Mouse (Mus musculus) Patski (cell line): ENCODE results near the gene Zfp526. TPM values are rescaled to one million over a fixed set of nuclear protein-coding genes. Genes with fewer than 3 reads are reported as not detected.

Source experiments
- ATAC-seq: fragments of 100-300 bp; one replicate; pipeline ENCODE4 v1.8.0; 2021
- CTCF ChIA-PET: fragments of 350-600 bp; sonication (Branson Sonifier 250); formaldehyde crosslinking; loops from one replicate; lab custom pipeline; 2022; ENCODE audit warnings: inconsistent platforms; lab: Charles Lee
- POLR2A ChIA-PET: fragments of 350-600 bp; sonication (Branson Sonifier 250); formaldehyde crosslinking; loops from one replicate; lab custom pipeline; 2022; ENCODE audit warnings: antibody characterized with exemption, inconsistent platforms; lab: Charles Lee
- DNase-seq: peaks from one replicate; pipeline ENCODE4 v3.0.0-alpha.2; 2011; ENCODE audit warnings: low read depth, low spot score
- H3K27me3 ChIP-seq: fragments of 371-371 bp; one replicate; pipeline ENCODE4 v1.5.1; 2021
- CTCF ChIP-seq: fragments of 100-300 bp; IDR thresholded peaks from one replicate; pipeline ENCODE4 v1.5.1; 2021
- in situ Hi-C: fragments of 300-500 bp; cut with MboI; formaldehyde crosslinking; loops from 3 replicates; pipeline ENCODE4 v1.11.1; 2018; ENCODE audit warnings: low pct_unique_long_range_greater_than_20kb, mixed read lengths
- polyA plus RNA-seq: library from polyadenylated mRNA; unstranded; gene quantifications from one replicate; pipeline ENCODE4 v1.2.3, GENCODE M21; 2021

Gene Zfp526
- polyA plus RNA-seq, 1 experiment from 2014 or later = 7.6 TPM

DNA sequence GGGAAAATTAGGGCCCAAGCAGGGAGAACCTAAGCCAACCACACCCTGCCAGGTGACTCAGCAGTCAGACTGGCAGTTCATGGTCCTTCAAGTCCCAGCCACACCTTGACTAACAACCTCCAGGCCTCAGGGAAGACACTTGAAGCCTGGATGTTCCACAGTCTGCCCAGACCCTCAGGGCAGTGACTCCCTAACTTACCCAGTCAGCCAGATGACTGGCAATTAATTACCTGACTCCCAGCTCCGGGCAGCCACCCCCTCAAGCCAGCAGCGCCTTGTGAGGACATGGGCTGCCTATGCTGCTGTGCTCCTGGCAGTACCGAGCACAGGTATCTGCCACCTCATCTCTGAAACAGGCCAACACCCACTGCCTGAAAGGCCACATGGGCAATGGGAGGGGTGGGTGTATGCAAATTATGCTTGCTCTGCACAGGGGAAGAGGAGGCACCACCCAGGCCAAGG is 12.0 kb upstream of the Zfp526 start:
- POLR2A ChIA-PET = interaction anchor here (1.4 kb wide), 1 partner anchor 15 kb away, joined by 3 read pairs; no protein-coding TSS in a partner anchor

DNA sequence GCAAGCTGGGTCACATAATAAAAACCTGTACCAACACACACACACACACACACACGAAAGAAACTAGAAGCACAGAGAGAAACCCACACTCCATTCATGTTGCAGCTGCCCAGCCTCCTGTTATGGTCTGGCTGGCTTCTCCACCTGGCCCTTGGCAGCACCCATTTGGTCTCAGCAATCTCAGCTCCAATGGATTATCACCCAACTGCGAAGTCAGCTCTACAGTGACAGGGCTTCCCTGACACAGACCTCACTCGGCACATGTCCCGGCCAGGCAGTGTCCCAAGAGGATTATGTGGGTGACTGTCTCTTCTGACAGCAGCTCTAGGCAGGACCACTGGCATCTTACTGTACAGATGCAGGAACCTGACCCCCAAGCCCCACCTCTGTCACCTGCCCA is 10.7 kb upstream of the Zfp526 start:
- DNase-seq (no peak), ATAC-seq (no peak)
- no peaks in the 10 kb centered on the region for H3K27me3 ChIP-seq
- no peak for TF ChIP-seq CTCF
- CTCF ChIA-PET = no interaction called here
- POLR2A ChIA-PET = no interaction called here
- in situ Hi-C loops = no loop called here

More for the DNA sequence above, 12.0 kb upstream of the Zfp526 start:
- CTCF ChIA-PET = interaction anchor here (0.6 kb wide), 1 partner anchor 373 kb away, joined by 3 read pairs; no protein-coding TSS in a partner anchor
- H3K27me3 ChIP-seq = no peaks in the 10 kb centered on the region
- ATAC-seq (no peak), DNase-seq (no peak)
- in situ Hi-C loops = no loop called here
- no peak for TF ChIP-seq CTCF

DNA sequence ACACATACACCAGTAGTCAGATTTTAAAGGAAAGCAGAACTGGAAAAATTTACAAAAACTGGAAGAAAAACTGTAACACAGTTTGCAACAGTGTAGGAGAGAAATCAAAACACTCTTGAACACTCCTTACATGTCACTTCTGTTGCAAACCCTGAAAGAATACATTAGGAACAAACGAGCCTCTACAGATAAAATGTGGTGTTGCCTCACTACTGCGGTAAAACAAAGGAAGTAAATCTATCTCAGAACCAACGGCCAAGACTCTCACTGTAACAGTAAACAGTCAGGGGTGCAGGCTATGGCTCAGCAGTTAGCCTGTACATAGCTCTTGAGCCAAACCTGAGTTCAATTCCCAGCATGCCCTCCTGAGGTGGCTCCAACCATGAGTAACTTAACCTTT is 8.1 kb upstream of the Zfp526 start:
- H3K27me3 ChIP-seq = no peaks in the 10 kb centered on the region
- no peak for TF ChIP-seq CTCF
- ATAC-seq = no peak
- CTCF ChIA-PET = interaction anchor here (1.4 kb wide), 1 partner anchor 13 kb away, joined by 3 read pairs; no protein-coding TSS in a partner anchor
- in situ Hi-C loops = no loop called here
- POLR2A ChIA-PET = no interaction called here
- DNase-seq = no peak

DNA sequence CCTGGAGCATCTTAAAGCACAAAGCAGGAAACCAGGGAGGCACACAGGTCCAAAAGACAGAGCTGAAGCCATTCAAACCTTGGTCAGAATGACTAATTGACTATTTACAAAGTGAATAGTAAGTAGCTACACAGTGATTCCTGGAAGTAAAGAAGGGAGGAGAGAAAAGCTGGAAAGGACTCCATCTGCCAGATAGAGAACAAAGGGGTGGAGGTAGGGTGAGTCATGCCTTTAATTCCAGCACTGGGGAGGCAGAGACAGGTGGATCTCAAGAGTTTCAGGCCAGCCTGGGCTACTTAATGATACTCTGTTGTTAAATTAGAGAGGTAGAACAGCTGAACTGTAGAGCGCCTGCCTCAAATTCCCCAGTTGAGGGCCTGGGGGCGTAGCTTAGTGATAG is 7.1 kb upstream of the Zfp526 start:
- DNase-seq (no peak), ATAC-seq (no peak)
- CTCF ChIA-PET = interaction anchor here (0.7 to 1.4 kb wide), 2 partner anchors 14 to 81 kb away, joined by 3 read pairs; no protein-coding TSS in a partner anchor
- in situ Hi-C loops = no loop called here
- no peaks in the 10 kb centered on the region for H3K27me3 ChIP-seq
- TF ChIP-seq CTCF = no peak
- POLR2A ChIA-PET = no interaction called here

DNA sequence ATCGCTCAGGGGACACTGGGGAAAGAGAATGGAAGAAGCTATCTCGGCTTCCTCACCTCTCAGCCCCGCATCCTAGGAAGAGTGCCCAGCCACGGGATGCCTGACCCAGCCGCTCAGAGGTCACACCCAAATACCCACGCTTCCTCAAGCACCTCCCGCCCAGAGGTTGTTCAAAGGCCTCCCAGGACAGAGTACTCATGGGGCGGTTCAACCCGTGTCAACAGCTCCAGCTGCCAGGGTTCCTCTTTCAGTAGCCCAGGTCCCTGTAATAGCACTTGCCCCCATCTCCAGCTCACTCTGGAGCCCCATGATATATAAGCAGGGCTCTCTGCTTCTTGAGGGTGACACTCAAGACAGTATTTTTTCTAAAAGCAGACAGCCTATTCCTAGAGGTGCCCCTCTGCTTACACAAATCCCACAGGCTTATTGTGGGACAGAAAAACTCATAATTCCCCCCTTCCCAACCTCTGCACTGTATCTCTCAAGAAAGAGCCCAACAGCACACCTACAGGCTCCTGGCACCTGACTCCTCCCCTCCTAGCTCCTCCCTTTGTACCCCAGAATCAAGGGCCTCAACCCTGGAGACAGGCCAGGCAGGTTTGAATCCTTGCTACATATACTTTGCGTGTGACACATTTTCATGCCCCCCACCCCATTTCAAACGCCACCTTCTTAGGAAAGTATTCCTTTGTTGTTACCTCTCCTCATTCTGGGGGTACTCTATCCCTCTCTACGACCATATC is 3.4 kb upstream of the Zfp526 start:
- TF ChIP-seq CTCF = no peak
- DNase-seq = no peak
- ChIA-PET POLR2A (interaction anchor here (5.0 kb wide), 1 partner anchor 19 kb away, joined by 32 read pairs; the partner anchor contains the start of gene Gsk3a), CTCF (interaction anchor here (2.1 to 3.3 kb wide), 2 partner anchors 11 to 30 kb away, joined by 6 to 11 read pairs; no protein-coding TSS in a partner anchor)
- in situ Hi-C loops = no loop called here
- no peak for ATAC-seq
- H3K27me3 ChIP-seq = no peaks in the 10 kb centered on the region

DNA sequence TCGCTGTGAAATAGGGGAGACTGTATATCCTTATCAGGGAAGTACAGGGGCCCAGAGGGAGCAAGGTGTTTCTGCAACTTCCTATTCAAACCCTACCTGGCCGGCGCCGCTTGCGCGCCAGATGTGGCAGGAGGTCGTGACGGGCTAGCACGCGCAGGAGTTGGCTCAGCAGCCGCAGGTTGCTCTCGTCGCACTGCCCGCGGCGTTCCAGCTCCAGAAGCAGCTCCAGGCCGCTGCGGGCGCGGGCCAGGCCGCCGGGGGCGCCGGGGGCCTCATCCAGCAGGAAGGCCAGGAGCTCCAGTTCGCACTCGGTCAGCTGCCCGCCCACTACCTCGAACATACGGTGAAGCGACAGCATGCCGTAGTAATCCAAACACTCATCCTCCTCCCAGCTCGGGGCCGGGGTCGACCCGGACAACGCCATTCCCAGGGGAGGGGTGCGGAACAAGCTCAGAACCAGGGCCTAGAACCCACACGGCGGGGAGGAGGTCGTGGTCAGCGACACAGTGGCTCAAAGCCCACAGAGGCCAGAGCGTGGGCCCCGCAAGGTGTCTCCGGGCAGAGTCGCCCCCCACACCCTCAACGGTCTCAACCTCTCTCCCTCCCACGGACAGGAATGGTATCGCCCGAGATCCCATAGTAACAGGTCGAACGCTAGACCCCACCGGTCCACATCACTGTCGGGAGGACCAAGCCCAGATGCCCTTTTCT is 2.4 kb upstream of the Zfp526 start:
- no peaks in the 10 kb centered on the region for H3K27me3 ChIP-seq
- ATAC-seq = no peak
- TF ChIP-seq CTCF = no peak
- ChIA-PET CTCF (interaction anchor here (2.1 to 3.3 kb wide), 2 partner anchors 12 to 31 kb away, joined by 6 to 11 read pairs; no protein-coding TSS in a partner anchor), POLR2A (interaction anchor here (0.8 to 5.0 kb wide), 2 partner anchors 17 to 144 kb away, joined by 3 to 32 read pairs; partner anchors contain the start of gene Gsk3a)
- in situ Hi-C loops = no loop called here
- no peak for DNase-seq

DNA sequence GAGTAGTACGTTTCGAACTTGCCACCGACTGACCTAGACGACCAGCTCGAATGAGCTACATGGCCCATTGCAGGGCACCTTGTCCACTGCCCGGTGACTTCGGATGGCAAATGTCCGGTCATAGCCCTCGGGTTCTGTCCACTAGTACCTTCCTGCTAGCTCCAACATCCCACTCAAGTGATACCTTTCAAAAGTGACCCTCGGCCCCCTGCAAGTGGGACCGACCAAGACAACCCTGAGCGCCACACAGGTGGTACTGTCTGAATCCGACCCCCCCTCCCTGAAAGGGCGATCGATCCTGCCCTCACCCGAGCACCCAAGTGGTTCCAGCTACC is 1.8 kb upstream of the Zfp526 start:
- no peak for TF ChIP-seq CTCF
- CTCF ChIA-PET = interaction anchor here (1.0 to 3.3 kb wide), 4 partner anchors 12 to 58 kb away, joined by 3 to 11 read pairs (median 4); no protein-coding TSS in a partner anchor
- in situ Hi-C loops = no loop called here
- POLR2A ChIA-PET = interaction anchor here (0.8 to 5.0 kb wide), 2 partner anchors 17 to 145 kb away, joined by 3 to 32 read pairs; partner anchors contain the start of gene Gsk3a
- DNase-seq = no peak
- no peaks in the 10 kb centered on the region for H3K27me3 ChIP-seq
- no peak for ATAC-seq

DNA sequence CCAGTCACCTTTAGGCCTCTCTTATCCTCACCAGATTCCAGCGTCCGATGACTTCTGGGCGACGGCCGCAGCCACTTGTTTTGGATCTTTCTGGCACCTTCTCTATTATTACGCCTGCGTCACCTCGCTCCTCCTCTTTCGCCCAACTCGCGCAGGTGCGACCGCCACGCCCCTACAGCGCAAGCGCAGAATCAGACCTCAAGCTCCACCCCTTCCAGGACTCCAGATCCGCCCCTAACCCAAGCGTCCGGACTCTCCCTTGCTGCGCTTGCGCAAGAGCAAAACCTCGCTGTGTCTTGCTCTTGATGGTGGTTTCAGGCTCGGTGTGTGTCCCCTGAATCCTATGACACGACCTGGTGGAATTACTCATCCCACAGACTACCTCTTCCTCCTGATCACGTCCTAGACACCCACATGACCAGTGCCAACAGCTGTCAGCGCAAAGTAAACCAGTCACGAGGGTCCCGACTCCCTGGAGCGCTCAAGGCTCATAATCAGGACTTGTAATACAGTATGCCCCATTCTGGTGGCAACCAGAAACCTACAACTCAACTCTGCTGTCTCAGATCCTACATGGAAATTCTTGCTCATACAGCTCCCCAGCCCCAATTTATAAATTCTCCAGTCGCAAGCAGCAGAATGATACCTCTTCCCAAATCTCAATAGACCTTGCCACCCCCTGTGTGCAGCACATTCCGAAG is 1.3 kb upstream of the Zfp526 start:
- peak; percentile 56 for ATAC-seq
- in situ Hi-C loops = no loop called here
- no peaks in the 10 kb centered on the region for H3K27me3 ChIP-seq
- CTCF ChIA-PET = interaction anchor here (1.0 to 3.3 kb wide), 5 partner anchors 13 to 189 kb away, joined by 3 to 11 read pairs (median 5); no protein-coding TSS in a partner anchor
- no peak for TF ChIP-seq CTCF
- peak; percentile 87 for DNase-seq
- POLR2A ChIA-PET = interaction anchor here (0.8 to 5.0 kb wide), 2 partner anchors 16 to 145 kb away, joined by 3 to 32 read pairs; partner anchors contain the start of gene Gsk3a

DNA sequence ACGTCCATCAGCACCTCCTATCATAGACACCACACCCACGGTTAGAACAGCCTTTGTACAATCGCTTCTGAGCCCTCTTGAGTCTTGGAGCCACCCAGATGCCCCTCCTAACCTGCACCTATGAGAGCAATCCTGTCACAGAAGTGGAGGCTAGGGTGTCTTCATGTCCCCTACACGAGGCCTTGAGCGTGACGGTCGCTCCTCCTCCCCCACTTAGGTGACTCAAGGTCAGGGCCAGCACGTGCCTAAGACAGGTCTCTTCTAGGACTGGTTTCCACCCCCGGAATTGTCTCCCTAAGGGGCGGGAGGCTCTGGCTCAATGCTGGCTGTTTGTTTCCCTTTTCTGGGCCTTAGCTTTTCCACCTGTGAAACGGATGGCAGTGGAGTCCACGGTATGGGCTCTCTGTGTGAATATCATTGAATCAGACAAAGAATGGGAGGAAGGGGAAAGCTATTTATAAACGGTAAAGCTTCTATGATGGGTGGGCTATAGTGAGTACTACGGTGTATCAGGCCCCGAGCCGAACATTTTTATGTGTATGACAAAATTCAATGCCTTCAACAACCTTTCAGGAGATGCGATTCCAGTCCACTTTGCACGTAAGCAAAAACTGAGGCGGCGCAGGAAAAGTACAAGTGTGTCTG is 646 bp upstream of the Zfp526 start, which contains the start of gene Dedd2:
Gene Dedd2, minus strand, starts transcription at position 159 of the 645 bp plus-strand sequence.
- DNase-seq = no peak
- POLR2A ChIA-PET = interaction anchor here (1.3 to 5.0 kb wide), 2 partner anchors 16 to 48 kb away, joined by 3 to 32 read pairs; partner anchors contain the start of gene Gsk3a
- CTCF ChIA-PET = interaction anchor here (1.0 to 3.3 kb wide), 6 partner anchors 12 to 189 kb away, joined by 3 to 11 read pairs (median 4); no protein-coding TSS in a partner anchor
- in situ Hi-C loops = no loop called here
- TF ChIP-seq CTCF = no peak
- no peak for ATAC-seq
- no peaks in the 10 kb centered on the region for H3K27me3 ChIP-seq
